Mouse (Mus musculus) thymus, postnatal 0 days (tissue): ENCODE results near the gene Elfn1. TPM values are rescaled to one million over a fixed set of nuclear protein-coding genes. Genes with fewer than 3 reads are reported as not detected.

ENCODE experiments used
- DNase-seq: peaks from one replicate; pipeline ENCODE4 v3.0.0-alpha.2; 2015; ENCODE audit warnings: low spot score
- polyA plus RNA-seq: library from polyadenylated mRNA; unstranded; fragments of >200 nt; fragmentation: Nextera tagmentation; extraction: Ambion mirVana; gene quantifications from 2 replicates; pipeline ENCODE4 v1.2.1, GENCODE M21; 2015

Elfn1 gene
- polyA plus RNA-seq, 1 experiment from 2014 or later, result 0.35 TPM

- DNase-seq, result no peak
Measured at GRCm38 (mm10) chr5:140019616-140020015, 111.9 kb downstream of the Elfn1 start.

- DNase-seq, result no peak
Measured at GRCm38 (mm10) chr5:140021755-140022154, 114.0 kb downstream of the Elfn1 start.

DNA sequence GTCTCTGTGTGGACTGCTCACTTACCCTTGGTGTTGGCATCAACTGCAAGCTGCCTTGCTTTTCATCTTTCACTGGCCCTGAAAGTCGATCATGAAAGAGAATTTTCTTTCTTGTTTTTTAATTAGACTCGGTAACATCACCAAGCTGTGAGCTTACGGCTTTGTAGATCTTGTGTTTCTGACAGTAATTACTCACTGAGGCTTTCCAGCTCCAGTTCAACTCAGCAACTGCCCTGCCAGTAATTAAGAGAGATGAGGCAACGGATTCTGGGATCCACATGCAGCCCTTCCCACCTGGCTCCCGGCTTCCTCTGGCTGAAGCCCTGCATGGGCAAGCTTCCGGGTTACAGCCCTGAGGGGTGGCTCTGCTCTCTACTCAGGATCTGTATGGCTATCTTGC, 115.1 kb downstream of the Elfn1 start:
- DNase-seq, result no peak

GRCm38 (mm10) chr5:140023941-140024500, 116.3 kb downstream of the Elfn1 start:
- no peak for DNase-seq

Other genes with a start within 250 kb of the Elfn1 start
- 3.7 and 4.7 TPM in 2 replicates for gene Micall2, start 171.6 kb upstream of the Elfn1 start, polyA plus RNA-seq
- 26.8 and 28.9 TPM in 2 replicates for gene Ints1, start 132.3 kb upstream of the Elfn1 start, polyA plus RNA-seq
- gene Mafk, start 116.4 kb upstream of the Elfn1 start, polyA plus RNA-seq, result 39.4 and 40.8 TPM in 2 replicates
- 1.6 and 2.0 TPM in 2 replicates for gene Tmem184a, start 88.0 kb upstream of the Elfn1 start, polyA plus RNA-seq
- gene Gm26938, start 81.5 kb upstream of the Elfn1 start, polyA plus RNA-seq, result not detected in 2 replicates
- gene Psmg3, start 81.1 kb upstream of the Elfn1 start, polyA plus RNA-seq, result 91.9 and 93.8 TPM in 2 replicates